Mouse (Mus musculus) lung, postnatal 14 days (tissue): ENCODE data around the gene Spen.
A peak's percentile ranks its signal among the peaks of the same experiment; 100 is the strongest.

Experiments
- DNase-seq: peaks from one replicate; pipeline ENCODE4 v3.0.0; 2021

The Spen gene

DNA sequence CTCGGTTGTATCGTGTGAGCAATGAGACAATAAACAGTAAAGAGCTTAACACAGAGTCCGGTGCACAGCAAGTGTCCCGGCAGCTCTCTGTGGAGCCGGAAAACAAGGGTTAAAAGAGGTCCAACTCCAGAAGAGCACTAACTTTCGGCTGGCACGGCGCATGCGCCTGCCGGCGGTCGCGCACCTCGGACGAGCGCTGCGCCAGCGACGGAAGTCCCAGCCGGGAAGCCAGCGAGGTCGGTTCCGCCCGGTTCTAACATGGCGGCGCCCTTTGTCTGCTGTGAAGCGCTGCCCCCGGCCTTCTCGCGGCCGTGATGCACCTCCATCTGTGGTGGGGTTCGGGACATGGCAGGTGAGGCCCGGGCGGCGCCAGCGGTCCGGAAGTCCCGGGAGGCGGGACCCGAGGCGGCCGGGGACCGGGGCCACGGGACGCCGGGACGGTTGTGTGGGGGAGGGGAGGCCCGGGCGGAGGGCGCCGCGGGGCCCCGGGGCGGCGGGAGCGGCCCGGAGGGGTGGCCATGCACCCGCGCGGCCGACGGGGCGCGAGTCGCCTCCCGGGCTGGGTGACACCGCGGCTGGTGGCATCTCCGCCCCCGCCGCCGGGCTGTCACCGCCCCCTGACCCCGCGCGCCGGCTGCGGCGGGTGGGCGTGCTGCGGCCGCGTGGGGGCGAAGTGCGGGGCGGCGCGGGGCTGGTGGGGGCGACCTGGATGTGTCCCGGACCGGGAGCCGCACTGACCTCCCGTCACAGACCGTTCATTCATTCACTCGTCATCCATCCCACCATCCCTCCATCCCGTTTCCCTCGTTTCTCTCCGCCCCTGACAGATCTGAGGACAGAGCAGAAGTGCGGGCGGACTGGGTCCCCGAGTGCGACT is 93.7 kb downstream of the Spen start, which contains the start of gene Zbtb17:
Gene Zbtb17, plus strand, starts transcription at position 204 of the 877 bp plus-strand sequence.
- peak; percentile 91 for DNase-seq

DNA sequence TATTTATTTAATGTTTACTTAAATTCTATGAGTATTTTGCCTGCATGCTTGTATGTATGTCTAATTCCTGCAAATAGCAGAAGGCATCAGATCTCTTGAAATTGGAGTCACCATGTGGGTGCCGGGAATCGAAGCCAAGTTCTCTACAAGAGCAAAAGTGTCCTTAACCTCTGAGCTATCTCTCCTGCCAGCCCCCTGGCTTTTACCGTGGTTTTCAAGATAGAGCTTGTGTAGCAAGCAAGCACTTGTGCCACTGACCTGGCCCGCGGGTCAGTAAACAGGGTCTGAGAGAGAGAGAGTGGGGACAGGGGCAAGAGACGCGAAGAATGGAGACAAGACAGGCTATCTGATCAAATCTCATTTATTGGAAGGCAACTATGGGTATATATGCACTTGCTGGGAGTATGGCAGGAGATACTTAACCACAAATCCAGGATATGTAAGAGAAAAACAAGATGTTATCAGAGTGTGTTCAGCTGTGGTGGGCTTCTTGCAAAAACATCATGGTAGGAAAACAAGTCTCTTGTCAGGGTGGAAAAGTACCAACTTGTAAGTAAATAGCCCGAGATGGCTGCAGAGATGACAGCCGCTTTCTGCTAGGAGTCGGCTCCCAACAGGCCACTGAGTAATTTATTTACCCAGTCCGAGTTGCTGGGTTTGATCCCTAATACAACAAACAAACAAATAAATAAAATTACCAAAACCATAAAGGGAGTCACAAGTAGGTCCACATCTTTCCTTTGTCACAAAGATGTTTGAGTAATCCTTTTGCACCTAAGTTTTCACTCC is 94.6 kb downstream of the Spen start:
- no peak for DNase-seq

DNA sequence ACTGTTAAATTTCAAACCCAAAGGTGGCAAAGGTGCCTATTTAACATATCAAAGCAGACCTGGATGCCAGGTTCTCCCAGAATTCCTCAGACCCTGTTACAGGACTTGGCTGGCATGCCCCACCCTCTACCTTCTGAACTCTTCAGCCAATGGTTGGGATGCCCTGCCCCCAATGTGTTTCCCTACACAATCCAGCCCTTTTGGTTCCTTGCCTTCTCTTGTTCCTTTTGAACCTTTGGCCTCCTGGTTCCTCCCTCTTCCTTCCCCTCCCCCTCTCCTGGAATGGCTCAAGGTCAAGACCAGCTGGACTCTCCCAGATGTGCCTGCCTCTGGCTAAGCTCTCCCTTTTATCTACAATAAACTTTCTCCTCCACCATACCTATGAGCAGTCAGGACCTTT is 97.5 kb downstream of the Spen start:
- DNase-seq: no peak

DNA sequence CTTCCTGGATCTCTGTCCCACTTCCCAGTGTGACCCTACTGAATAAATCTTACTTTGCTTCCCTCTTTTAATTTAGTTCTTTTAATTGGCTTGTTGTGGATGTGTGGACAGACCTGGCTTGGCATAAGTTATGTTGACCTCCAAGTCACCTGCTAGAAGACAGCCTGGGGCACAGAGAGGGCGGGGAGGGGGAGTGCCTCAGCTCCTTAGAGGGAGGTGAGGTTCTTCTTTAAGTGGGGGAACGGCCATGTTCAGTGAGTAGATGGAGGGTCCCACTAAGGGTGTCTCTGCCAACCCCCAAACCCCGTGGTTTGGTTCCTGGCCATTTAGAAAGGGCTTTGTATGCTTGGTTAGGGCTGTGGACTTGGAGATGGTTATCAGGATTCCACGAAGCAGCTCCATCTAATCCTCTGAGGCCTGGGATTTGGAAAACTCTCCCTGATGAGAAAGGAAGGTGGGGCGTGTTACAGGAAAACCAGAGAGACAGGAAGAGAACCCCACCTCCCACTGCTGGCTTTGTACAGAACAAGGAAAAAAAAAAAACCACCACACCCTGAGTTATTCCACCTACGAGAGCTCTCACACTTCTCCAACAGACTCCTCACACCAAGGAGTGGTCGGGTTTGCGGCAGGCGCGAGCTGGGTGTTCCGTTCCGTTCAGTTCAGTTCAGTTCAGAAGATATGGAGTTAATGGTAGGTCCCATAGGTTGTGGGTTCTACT is 99.2 kb downstream of the Spen start:
- DNase-seq: no peak

DNA sequence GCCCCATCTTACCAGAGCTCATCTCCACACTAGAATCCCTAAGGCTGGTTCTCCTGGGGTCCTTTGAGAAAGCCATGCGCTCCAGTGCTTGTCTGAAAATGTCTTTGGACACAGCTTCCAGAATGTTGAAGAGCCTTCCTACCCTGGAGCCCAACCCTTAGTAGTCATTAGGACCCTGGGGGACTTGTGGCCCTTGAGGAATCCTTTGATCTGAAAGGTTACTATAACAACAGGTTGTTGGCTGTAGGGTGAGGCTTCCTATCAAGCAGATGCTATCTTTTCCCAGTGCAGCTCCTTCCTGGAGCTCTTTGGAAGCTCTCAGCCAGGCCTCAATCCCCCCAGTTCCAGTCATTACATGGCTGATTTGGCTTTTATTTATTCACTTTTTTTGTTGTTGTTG is 102.4 kb downstream of the Spen start, which contains the start of gene Srarp:
Gene Srarp, minus strand, starts transcription at position 132 of the 400 bp plus-strand sequence.
- no peak for DNase-seq

DNA sequence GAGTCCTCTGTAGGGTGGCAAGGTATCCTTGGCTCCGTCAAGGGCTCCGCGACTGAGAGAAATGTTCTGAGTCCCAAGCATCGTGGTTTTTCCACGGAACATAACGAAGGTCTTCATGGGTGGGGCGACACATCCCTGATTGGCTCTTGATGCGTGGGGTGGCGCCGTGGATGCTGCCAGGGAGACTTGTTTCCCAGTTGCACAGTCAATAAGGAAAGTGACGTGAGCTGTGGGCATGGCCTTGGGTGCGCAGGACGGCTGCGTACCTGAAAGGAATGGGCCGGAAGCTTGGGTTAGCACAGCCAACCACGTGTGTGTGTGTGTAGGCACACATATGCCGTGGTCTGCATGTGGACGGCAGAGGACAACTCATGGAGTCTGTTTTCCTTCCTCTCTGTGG is 105.2 kb downstream of the Spen start:
- no peak for DNase-seq

DNA sequence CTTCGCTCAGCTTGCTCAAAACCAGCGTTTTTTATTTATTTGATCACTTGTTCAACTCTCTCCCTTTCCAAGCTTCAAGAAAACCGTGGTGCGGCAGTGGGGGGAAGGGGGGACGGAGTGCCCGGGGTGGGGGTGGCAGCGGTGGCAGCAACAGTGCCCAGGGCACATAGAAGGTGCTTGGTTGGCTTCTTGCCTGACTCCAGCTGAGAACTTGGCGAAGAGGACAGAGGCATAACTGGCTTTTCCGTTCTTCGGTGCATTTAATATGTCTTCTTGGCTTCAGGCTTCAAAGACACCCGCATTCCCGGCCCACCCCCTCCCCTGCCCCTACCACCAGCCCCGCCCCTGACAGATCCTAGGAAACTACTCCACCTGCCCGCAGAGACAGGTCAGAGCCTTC is 105.7 kb downstream of the Spen start:
- no peak for DNase-seq

DNA sequence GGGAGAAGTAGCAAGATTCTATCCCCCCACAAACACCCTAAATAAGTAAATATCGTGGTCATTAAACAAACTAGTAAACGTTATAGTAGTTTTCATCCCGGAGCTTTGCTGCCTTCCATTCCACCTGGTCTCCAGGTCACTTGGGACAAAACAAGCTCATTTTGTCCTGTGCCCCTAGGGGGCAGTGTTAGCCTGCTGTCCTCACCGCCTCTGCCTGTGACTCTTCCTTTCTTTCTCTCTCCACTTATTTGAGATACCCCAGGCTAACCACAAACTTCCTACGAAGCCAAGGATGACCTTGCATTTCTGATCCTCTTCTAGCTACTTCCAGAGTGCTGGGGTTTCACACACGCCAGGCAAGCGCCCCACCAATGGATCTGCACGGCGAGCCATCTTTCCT is 107.4 kb downstream of the Spen start:
- peak; percentile 80 for DNase-seq

DNA sequence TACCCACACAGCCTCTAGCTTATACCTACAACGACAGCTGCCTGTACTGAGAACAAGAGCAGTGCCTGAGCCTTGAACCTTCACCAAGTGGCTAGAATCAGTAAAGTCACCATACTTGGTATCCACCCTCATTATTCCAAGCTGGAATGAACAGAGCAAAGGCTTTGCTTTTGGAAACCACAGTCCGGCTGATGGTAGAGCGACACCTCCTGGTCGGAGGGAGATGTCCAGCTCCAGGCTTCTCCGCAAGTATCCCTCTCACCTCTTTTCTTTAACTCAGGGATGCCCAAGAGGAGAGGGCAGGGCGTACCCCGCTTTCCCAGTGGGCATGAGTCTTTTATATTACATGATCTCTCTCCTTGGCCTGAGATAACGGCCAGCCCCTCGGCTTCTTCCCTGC is 108.5 kb downstream of the Spen start:
- no peak for DNase-seq

DNA sequence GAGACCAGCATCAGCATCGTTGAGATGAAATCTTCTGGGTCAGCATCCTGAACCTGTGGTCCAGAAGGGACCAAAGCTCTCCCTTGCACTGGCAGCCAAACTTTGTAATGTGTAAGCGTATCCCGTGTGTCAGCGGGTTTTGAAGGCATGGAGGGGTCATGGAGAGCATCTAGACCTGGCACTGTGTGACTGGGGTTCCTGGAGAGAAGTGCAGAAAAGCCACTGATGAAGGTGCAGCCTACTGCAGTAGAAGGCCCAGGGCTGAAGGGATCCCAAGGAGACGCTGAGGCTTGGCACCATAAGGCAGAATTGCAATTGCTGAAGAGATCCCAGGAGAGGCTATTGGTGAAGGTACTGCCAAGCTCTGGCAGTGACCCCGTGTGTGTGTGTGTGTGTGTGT is 109.0 kb downstream of the Spen start:
- no peak for DNase-seq

DNA sequence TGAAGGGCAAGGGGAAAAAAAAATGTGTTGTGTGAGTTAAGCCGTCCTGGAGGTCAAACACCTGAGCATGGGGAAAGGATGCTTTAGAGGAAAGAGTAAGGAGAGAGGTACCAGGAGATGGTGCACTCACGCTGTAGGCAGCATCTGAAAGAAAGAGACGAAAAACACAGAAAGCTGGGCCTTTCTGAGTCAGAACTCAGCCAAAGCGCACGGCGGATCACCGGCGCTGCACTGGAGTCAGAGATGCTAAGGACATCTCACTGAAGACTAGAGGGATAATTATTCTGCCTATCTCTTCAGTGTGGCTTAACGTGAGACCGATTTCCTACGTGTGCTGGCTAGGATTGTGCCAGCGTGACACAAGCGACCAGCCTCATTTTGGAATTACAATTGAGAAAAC is 110.5 kb downstream of the Spen start:
- DNase-seq: no peak

DNA sequence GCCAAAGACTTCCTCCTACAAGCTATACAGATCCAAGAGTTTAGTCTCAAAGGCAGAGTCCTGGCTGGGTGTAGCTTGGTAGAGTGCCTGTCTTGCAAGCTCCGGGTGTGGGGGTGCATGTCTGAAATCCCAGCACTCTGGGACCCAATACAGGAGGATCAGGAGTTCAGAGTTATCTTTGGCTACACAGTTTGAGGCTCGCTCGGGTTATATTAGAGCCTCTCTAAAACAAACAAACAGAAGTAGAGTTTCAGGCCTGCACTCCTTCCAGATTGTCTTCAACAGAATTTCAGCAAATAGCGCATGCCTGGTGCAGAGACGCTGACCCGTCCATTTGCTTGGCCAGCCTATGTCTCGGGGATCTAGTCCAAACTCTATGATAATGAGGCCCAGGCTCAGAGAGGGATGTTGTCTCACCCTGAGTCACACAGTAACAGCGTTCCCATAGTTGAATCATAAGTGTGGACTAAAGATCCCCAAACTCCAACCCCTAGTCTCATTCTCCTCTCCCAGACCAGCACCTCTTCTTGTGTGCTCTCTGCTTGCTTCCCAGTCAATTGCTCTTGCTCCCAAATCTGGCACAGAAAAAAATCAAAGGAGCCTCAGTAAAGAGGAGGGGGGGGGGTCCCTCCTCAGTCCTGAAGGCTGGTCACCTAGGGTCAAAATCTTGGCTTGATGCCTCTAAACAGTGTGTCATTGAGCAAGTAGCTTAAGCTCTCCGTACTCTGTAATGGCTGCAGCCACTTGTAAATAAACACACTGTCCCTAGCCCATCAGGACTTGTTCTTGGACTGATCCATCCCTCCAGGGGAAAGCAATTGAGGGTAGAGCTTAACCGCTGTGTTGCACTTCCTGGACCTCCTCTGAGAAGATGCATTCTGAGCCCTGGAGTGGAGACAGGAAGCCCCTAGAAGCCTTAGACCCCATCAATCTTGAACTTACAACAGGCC is 111.3 kb downstream of the Spen start:
- DNase-seq: no peak

DNA sequence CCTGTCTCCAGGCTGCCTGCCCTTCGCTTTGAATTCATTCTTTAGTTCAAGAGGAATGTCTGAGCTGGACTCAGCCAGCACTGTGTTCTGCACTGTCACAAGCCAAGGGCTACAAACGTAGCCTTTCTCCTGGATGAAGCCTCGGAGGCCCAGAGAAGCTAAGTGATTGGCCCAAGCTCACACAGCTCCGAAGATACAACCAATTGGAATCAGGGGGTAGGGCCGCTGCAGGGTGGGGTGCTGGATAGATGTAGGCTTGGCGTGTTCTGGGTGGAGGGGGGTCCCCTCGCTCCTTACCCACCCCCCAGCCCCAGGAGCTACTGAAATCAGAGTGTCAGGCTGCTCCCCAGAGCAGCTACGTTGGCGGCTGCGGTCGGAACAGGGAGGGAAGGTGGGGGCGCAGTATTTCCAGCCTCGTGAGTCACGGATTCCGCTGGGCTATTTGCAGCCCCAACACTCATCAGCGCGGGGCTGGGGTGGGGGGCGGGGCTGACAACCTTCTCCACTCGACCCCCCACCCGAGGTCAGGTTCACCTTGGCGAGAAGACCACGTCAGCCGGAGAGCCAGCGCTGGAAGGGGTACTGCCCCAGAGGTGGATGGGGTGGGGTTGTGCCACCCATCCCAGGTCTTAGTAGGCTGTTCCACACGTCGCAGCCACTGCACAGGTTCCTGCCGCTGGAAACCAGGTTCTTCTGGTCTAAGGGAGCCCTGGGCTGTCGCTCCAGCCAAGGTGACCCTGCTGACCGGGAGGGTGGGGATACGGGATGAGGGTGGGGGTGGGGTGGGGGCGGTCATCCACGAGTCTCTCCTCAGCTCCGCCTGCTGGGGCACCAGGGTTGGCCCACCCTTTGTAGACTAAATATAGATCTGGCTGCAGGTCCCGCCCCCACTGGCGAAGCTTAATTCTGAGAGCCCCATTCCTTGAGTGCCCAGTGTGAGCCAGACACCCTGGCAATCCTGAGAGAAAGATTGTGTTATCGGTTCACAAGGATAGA is 112.6 kb downstream of the Spen start:
- DNase-seq: no peak

DNA sequence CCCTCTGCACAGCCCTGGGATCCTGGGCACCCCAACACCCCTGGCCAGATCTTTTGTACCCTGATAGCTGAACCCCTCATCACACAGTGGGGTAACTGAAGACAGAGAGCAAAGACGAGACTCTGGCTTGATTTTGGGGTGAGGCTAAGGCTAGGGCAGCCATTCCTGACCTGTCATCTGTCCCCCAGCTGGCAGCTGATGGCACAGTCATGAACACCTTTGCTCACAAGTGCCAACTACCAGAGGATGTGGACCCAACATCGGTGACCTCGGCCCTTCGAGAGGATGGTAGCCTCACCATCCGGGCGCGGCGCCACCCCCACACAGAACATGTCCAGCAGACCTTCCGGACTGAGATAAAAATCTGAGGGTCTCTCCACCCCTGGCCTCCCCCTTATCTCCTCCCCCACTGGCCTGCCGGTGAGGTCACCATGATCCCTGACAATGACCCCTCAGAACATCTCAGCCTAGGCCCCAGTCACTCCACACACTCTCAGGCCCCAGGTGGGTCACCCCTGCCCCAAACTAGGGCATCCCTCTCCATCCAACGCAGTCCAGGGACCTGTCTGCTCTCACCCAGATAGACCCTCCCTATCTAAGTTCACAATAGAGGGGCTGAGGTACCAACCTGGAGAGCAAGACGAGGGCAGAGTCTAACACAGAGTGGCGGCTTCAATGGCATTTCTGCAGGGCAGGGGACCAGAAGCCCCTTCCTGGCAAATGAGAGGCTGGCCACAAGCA is 114.5 kb downstream of the Spen start:
- DNase-seq: no peak

DNA sequence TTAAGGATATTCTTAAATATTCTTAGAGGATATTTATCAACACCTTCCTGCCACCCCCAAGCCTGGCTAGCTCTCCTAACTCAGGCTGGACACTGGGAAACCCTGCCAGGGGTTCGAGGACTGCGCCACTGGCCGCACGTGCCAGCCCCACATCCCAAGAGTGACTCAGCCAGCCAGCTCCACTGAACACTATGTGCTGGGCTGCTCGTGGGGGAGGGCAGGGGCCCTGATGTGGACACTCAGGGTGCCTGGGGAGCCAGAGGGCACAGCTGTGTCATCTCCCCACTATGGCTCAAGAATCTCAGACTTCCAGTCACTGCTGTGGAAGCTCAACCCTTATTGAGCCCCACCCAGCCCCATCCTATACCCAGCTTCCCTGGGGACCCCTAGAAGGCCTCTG is 115.1 kb downstream of the Spen start:
- DNase-seq: no peak

DNA sequence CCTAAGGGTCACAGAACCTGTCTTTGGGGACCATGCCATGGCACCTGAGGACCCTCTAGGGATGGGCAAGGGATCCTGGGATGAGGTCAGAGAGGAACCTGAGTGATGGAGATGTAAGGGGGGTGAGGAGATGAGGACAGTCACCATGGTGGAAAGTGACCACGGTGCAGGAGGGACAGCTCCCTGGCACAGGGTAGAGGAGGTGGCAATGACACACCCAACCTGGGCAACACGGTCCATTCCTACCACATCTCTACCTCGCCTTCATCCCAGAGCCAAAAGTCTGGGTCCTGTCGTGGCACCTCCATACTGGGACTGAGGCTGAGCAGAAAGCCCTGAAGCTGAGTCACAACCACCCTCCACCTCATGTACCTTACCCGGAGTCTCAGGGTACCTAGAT is 115.6 kb downstream of the Spen start:
- DNase-seq: no peak

DNA sequence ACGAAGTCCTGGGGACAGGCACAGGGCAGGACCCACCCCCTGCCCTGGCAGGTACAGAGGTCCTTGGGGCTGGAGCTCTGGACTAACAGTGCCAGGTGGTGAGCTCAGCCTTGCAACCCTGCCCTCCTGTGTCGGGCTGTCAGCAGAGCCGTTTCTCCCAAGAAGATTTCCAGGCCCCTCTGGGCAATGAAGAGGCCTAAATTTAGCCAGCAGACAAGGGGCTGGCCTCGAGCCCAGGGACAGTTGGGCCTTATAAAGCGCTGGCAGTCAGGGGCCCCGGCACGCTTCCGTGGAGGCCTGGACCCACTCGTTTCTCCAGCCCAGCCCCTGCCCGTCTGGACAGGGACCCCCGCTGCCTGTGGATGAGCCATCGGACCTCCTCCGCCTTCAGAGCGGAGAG is 117.0 kb downstream of the Spen start:
- peak; percentile 65 for DNase-seq

DNA sequence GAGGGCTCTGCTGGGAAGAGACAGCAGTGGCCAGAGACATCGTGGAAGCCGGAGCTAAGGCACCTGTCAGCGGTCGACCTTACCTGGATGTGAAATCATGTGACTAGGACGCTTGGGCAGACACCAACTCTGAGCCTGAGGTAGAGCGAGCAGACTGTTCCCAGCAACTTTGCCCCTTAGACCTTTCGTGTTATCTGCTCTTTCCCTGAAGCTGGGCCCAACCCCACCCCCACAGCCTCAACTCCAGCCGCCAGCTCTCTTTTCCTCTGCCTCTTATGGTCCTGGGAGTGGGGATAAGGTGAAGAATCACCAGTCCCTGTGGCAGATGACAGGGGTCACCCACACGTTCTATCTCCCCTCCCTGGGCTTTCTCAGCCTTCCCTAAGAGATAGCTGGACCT is 117.5 kb downstream of the Spen start:
- no peak for DNase-seq

DNA sequence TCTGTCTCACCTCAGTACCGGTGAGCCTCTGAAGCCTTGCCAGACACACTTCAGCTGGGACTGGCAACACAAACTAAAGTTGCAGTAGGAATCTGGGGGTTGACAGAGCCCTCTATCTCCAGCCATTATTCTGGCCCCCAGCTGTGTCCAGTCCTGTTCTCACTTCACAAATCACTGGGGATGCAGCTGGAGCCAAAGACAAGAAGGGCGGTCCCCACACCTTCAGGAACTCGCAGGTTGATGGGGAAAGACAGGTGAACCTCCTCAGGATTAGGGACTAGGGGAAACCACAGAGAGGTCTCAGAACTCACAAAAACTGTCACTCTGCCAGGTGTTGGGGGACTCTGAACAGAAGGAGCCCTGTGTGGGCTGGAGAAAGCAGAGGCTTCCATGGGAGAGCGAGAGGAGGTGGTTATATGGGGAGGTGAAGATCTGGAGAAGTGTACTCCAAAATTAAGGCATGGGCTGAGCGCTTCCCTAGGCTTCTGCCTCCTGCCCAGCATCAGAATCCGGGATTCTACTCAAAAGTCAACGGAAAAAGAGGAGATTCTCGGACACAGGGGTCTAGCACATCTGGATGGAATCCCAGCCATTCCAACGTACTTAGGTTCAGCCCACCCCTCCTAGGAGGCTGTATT is 118.1 kb downstream of the Spen start, which contains the start of gene Hspb7:
Gene Hspb7, plus strand, starts transcription at position 588 of the 638 bp plus-strand sequence.
- DNase-seq: no peak
